Mouse (Mus musculus): ENCODE data around the gene Sinhcaf. TPM values are rescaled to one million over a fixed set of nuclear protein-coding genes. Genes with fewer than 3 reads are reported as not detected.
"Not testable (repeated sequence)": the region's sequence is repeated elsewhere in the genome, so short reads cannot be mapped to it uniquely, and the experiment has no call there.

Gene Sinhcaf
- polyA plus RNA-seq, 1 experiment from 2014 or later, result 106 TPM

DNA sequence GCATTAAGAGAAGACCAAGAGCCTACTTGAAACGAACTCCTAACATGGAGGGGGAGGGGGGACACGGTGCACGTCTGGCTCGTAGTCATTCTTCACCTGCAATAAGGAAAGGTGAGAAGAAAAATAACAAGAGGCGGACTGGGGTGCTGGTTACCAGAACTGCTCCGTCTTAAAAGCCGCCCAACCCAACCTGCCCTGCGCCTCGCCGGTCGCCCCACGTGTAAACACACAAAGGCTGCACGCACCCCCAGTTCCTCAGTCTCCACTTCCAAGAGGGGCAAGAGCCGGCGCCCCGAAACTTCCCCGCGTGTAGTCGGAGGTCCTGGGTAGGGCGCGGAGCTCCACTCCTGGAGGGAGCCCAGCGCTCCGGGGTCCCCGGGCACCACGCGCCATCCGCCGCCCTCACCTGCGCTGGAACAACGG lies 1.9 kb downstream of the Sinhcaf start:
- no peaks in the 10 kb centered on the region for H3K27me3 ChIP-seq (replicated peaks)
- H3K9me3 ChIP-seq, result no peaks in the 10 kb centered on the region
- H3K27ac ChIP-seq, result peak overlapping the region; percentile 96
- H3K4me3 ChIP-seq (replicated peaks), result peak overlapping the region; percentile 86
- H3K4me2 ChIP-seq (replicated peaks), result peak overlapping the region; percentile 80
- peak; percentile 29 for ATAC-seq
- 0 out of 2 replicates have a peak, but pooled peaks cover 9% of the 10 kb centered on the region for H3K4me1 ChIP-seq (replicated peaks)
- WGBS, result under 1% methylated on average over 30 of the region's 30 CpGs
- no peaks in the 10 kb centered on the region for H3K36me3 ChIP-seq
- H3K9ac ChIP-seq, result peak overlapping the region; percentile 83

DNA sequence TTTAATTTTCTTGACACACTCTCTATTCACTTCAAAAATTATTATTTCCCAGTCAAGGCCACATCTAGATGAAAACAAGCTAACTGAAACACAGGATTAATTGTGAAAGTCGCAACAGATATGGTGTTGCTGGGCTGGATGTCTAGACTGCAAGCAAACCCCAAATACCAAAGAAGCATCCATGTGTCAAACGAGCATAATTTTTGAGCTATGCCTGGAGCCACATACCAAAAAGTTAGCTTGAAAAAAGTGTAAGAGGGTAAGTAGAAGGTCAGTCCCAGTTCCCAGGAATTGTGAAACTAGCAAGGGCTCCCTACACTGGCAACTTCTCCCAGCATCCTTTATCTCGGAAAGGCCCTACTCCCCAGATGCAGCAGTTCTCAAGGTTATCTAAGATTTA lies 2.6 kb downstream of the Sinhcaf start:
- 11% methylated on average over 3 of the region's 3 CpGs for WGBS
- peak overlapping the region; percentile 86 for H3K4me3 ChIP-seq (replicated peaks)
- H3K9me3 ChIP-seq, result no peaks in the 10 kb centered on the region
- ATAC-seq, result no peak
- no peaks in the 10 kb centered on the region for H3K27me3 ChIP-seq (replicated peaks)
- no peak overlapping the region for H3K27ac ChIP-seq
- H3K4me2 ChIP-seq (replicated peaks), result peak overlapping the region; percentile 80
- 0 out of 2 replicates have a peak, but pooled peaks cover 9% of the 10 kb centered on the region for H3K4me1 ChIP-seq (replicated peaks)
- H3K36me3 ChIP-seq, result no peaks in the 10 kb centered on the region
- H3K9ac ChIP-seq, result peak overlapping the region; percentile 83; the same call in 1 of the 2 replicates

- 66% methylated on average over 4 of the region's 4 CpGs for WGBS
- 0 out of 2 replicates have a peak, but pooled peaks cover 9% of the 10 kb centered on the region for H3K4me1 ChIP-seq (replicated peaks)
- no peak overlapping the region for H3K9ac ChIP-seq
- no peaks in the 10 kb centered on the region for H3K9me3 ChIP-seq
- no peak overlapping the region for H3K4me3 ChIP-seq (replicated peaks)
- no peaks in the 10 kb centered on the region for H3K36me3 ChIP-seq
- no peak for ATAC-seq
- no peak overlapping the region for H3K27ac ChIP-seq
- H3K27me3 ChIP-seq (replicated peaks), result no peaks in the 10 kb centered on the region
- no peak overlapping the region for H3K4me2 ChIP-seq (replicated peaks)
Observed at GRCm38 (mm10) chr6:148942406-148942805, 3.9 kb downstream of the Sinhcaf start.

DNA sequence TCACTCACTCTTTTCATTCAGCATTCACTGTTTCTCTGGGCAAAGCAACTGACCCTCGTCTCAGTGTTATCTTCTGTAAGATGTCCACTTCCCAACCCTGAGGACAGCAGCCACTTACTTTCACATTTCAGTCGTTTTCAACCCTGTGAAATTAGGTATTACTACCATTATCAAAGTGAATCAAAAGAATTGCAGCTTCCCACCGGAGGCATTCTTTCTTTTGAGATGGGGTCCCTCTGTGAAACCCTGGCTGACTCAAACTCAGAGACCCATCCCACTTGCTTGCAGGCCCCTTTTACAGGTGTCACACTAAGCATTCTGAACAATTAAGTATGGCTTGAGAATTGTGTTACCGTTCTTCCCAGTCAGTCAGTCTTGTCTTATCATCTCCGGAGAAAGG lies 4.4 kb downstream of the Sinhcaf start:
- ATAC-seq, result no peak
- H3K4me1 ChIP-seq (replicated peaks), result 0 out of 2 replicates have a peak, but pooled peaks cover 6% of the 10 kb centered on the region
- H3K4me3 ChIP-seq (replicated peaks), result no peak overlapping the region
- 54% methylated on average over 5 of the region's 5 CpGs for WGBS
- no peak overlapping the region for H3K27ac ChIP-seq
- H3K27me3 ChIP-seq (replicated peaks), result no peaks in the 10 kb centered on the region
- no peaks in the 10 kb centered on the region for H3K36me3 ChIP-seq
- H3K4me2 ChIP-seq (replicated peaks), result peak overlapping the region; percentile 20; the same call in 1 of the 2 replicates
- no peaks in the 10 kb centered on the region for H3K9me3 ChIP-seq
- H3K9ac ChIP-seq, result no peak overlapping the region

DNA sequence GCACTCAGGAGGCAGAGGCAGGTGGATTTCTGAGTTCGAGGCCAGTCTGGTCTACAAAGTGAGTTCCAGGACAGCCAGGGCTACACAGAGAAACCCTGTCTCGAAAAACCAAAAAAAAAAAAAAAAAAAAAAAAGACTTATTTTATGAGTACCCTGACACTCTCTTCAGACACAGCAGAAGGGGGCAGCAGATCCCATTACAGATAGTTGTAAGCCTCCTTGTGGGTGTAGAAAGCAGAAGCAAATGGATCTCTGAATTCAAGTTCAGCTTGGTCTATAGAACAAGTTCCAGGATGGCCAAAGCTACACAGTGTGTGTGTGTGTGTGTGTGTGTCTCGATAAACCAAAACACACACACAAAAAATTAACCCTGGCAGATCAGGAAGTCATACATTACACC lies 5.9 kb downstream of the Sinhcaf start:
- 80% methylated on average over 2 of the region's 3 CpGs for WGBS
- H3K4me2 ChIP-seq (replicated peaks); H3K27ac ChIP-seq; H3K36me3 ChIP-seq; H3K4me1 ChIP-seq (replicated peaks); H3K9ac ChIP-seq; H3K9me3 ChIP-seq; ATAC-seq; H3K27me3 ChIP-seq (replicated peaks); H3K4me3 ChIP-seq (replicated peaks): not testable (repeated sequence)

DNA sequence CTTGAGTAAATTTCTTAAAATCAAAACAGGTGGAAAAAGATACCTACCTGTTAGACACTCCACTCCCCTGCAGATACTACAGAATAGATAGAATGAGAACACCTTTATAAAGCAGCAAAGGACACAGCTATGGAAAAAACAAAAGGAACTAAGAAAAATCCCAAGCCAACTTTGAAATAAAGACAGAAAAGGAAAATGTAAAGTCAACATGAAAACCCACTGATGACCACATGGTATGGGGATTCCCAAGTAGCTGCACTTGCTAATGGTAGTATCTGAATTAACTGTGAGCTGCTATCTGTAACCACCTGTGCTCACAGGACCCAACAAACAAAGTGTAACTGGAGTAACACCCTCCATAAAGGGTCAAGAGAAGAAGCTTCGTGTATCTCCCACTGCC lies 8.6 kb downstream of the Sinhcaf start:
- Histone ChIP-seq H3K27me3 (replicated peaks) (no peaks in the 10 kb centered on the region), H3K27ac (no peak overlapping the region), H3K4me1 (replicated peaks) (peaks cover 9% of the 10 kb centered on the region), H3K9ac (no peak overlapping the region), H3K4me2 (replicated peaks) (no peak overlapping the region), H3K4me3 (replicated peaks) (no peak overlapping the region), H3K36me3 (no peaks in the 10 kb centered on the region), H3K9me3 (no peaks in the 10 kb centered on the region)
- 33% methylated on average over 1 of the region's 1 CpGs for WGBS
- ATAC-seq, result no peak

- Histone ChIP-seq H3K27ac (peak overlapping the region; percentile 40; the same call in 1 of the 2 replicates), H3K4me2 (replicated peaks) (0 out of 2 replicates have a peak overlapping the region, but pooled peaks have one; percentile 3)
- 58% methylated on average over 3 of the region's 3 CpGs for WGBS
Observed at GRCm38 (mm10) chr6:148934961-148935590, 11.2 kb downstream of the Sinhcaf start.

DNA sequence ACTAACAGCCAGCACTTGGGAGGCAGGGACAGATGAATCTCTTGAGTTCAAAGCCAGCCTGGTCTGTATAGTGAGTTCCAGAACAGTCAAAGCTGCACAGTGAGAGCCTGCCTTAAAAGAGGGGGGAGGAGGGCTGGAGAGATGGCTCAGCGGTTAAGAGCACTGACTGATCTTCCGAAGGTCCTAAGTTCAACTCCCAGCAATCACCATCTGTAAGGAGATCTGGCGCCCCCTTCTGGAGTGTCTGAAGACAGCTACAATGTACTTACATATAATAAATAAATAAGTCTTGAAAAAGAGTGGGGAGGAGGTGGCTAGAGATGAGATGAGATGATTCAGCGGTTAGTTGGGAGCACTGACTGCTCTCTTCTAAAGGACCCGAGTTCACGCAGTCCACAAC lies 15.0 kb downstream of the Sinhcaf start:
- Histone ChIP-seq H3K4me1 (replicated peaks) (peaks cover 9% of the 10 kb centered on the region), H3K9me3 (no peaks in the 10 kb centered on the region), H3K27ac (no peak overlapping the region), H3K36me3 (peaks cover 24% of the 10 kb centered on the region), H3K27me3 (replicated peaks) (no peaks in the 10 kb centered on the region), H3K4me2 (replicated peaks) (no peak overlapping the region), H3K9ac (no peak overlapping the region), H3K4me3 (replicated peaks) (no peak overlapping the region)
- 86% methylated on average over 6 of the region's 6 CpGs for WGBS
- ATAC-seq, result no peak

More at GRCm38 (mm10) chr6:148934961-148935590, 11.2 kb downstream of the Sinhcaf start:
- peak; percentile 62 for ATAC-seq
- Histone ChIP-seq H3K4me3 (replicated peaks) (no peak overlapping the region), H3K4me1 (replicated peaks) (peaks cover 9% of the 10 kb centered on the region), H3K36me3 (peaks cover 14% of the 10 kb centered on the region), H3K9ac (no peak overlapping the region), H3K27me3 (replicated peaks) (no peaks in the 10 kb centered on the region), H3K9me3 (no peaks in the 10 kb centered on the region)

DNA sequence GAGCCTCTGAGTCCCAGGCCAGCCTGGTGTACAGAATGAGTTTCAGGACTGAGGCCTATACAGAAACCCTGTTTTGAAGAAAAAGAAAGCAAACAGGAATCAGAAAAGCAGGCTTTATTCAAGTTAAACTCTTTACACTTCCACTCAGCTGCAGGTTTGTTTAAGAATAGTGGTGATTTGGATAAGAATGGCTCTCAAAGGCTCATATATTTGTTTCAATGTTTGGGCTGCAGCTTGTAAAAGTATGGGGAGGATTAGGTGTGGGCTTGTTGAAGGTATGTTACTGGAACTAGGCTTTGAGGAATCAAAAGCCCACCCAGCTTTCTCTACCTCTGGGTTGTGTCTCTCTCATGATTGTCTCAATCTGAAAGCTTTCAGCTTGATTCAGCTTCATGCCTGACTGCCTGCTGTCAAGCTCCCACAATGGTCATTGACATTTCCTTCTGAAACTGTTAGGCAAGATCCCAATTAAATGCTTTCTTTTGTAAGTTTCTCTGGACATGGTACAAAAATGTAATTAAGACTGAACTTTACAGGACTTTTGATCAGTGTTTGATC lies 27.3 kb downstream of the Sinhcaf start:
- no peak for ATAC-seq

DNA sequence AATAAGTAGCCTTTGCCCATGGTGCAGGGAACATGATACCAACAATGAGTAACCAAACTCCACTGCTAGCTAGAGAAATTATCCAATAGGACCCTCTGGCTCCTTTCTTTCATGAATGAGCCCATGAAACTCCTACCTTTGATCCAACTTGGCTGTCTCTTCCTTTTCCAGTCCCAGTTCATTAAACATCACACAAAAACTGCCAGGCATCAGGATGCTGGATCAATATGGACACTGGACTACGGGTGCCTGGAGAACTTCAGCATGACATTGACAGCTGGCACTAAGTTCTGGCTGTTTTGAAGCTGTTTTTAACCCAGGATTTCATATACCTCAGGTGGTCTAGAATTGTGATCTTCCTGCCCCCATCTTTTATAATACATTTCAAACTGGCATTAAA lies 28.6 kb downstream of the Sinhcaf start:
- H3K27ac ChIP-seq, result no peak overlapping the region
- WGBS, result 55% methylated on average over 1 of the region's 1 CpGs

More for the DNA sequence above, 27.3 kb downstream of the Sinhcaf start:
- Histone ChIP-seq H3K4me3 (replicated peaks) (no peak overlapping the region), H3K36me3 (peaks cover 4% of the 10 kb centered on the region; the same call in 1 of the 2 replicates), H3K9me3 (no peaks in the 10 kb centered on the region), H3K4me2 (replicated peaks) (no peak overlapping the region), H3K4me1 (replicated peaks) (no peaks in the 10 kb centered on the region), H3K9ac (no peak overlapping the region), H3K27ac (no peak overlapping the region), H3K27me3 (replicated peaks) (no peaks in the 10 kb centered on the region)

DNA sequence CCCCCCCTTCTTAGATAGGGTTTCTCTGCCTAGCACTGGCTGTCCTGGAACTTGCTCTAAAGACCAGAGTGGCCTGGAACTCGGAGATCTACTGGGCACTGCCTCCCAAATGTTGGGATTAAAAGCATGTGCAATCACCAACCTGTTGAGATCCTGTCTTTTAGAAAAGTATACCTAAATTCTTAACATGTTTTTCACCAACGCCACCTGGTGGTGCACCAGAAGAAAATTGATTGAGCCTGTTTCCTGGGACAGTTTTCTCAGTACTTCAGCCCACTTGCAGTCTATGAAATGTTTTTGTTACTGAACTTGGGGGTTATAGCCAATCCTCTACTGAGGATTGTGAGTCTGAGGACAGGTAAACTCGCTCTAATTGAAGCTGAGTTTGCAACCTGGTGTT lies 29.4 kb downstream of the Sinhcaf start:
- 38% methylated on average over 3 of the region's 3 CpGs for WGBS
- ATAC-seq, result no peak
- H3K27ac ChIP-seq, result no peak overlapping the region
- no peaks in the 10 kb centered on the region for H3K4me1 ChIP-seq (replicated peaks)
- H3K4me2 ChIP-seq (replicated peaks), result no peak overlapping the region
- H3K4me3 ChIP-seq (replicated peaks), result no peak overlapping the region
- peaks cover 4% of the 10 kb centered on the region; the same call in 1 of the 2 replicates for H3K36me3 ChIP-seq
- no peaks in the 10 kb centered on the region for H3K27me3 ChIP-seq (replicated peaks)
- no peaks in the 10 kb centered on the region for H3K9me3 ChIP-seq
- no peak overlapping the region for H3K9ac ChIP-seq

More for the DNA sequence above, 28.6 kb downstream of the Sinhcaf start:
- Histone ChIP-seq H3K4me3 (replicated peaks) (no peak overlapping the region), H3K4me1 (replicated peaks) (no peaks in the 10 kb centered on the region), H3K36me3 (peaks cover 4% of the 10 kb centered on the region; the same call in 1 of the 2 replicates), H3K9ac (no peak overlapping the region), H3K9me3 (no peaks in the 10 kb centered on the region), H3K27me3 (replicated peaks) (no peaks in the 10 kb centered on the region), H3K4me2 (replicated peaks) (no peak overlapping the region)
- ATAC-seq, result no peak

DNA sequence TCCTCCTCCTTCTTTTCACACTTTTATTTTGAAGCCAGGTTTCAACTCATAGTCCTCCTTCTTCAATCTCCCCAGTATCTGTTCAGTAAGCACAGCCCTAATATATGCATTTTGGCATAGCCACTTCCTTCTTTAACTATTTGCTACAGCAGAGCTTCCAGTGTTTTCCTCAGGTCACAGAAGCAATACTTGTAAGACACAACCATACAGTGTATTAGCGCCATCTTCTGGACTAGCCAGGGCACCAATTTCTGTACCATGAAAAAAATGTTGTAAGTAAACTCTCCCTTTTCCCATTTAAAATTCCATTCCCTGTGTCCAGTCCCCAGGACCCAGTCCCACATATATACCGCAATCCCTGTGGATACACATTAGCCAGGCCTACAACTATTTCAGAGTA lies 32.3 kb downstream of the Sinhcaf start:
- peak; percentile 41; the same call in 1 of the 2 replicates for ATAC-seq
- 12% methylated on average over 2 of the region's 2 CpGs for WGBS

DNA sequence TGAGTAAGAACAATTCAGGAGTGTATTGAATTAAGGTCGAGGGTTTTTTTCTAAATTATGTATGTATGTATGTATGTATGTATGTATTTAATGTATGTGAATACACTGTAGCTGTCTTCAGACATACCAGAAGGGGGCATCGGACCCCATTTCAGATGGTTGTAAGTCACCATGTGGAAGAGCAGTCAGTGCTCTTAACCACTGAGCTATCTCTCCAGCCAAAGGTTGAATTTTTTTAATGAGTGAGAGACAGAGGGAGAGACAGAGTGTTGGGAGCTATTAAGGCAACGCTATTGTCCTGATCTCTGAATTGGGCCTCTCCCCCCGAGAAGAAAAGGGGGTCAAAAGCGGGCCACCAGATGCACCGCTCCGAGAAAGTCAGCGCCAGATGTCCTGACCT lies 34.4 kb downstream of the Sinhcaf start:
- not testable (repeated sequence) for H3K36me3 ChIP-seq; H3K4me1 ChIP-seq (replicated peaks); H3K9me3 ChIP-seq; H3K9ac ChIP-seq; ATAC-seq; H3K27ac ChIP-seq; H3K4me2 ChIP-seq (replicated peaks); H3K4me3 ChIP-seq (replicated peaks); H3K27me3 ChIP-seq (replicated peaks)
- 86% methylated on average over 8 of the region's 8 CpGs for WGBS

More for the DNA sequence above, 32.3 kb downstream of the Sinhcaf start:
- Histone ChIP-seq H3K27me3 (replicated peaks) (no peaks in the 10 kb centered on the region), H3K4me3 (replicated peaks) (no peak overlapping the region), H3K36me3 (no peaks in the 10 kb centered on the region), H3K9ac (no peak overlapping the region), H3K4me1 (replicated peaks) (no peaks in the 10 kb centered on the region), H3K27ac (no peak overlapping the region), H3K9me3 (no peaks in the 10 kb centered on the region), H3K4me2 (replicated peaks) (no peak overlapping the region)

All from intestine, embryonic 15.5 days (tissue).